Mouse (Mus musculus): ENCODE results near the gene Mcoln2. TPM values are rescaled to one million over a fixed set of nuclear protein-coding genes. Genes with fewer than 3 reads are reported as not detected.

Mcoln2 gene
- total and polyA plus RNA-seq, 3 experiments: 31.0 to 34.9 (median 32.0) TPM

DNA sequence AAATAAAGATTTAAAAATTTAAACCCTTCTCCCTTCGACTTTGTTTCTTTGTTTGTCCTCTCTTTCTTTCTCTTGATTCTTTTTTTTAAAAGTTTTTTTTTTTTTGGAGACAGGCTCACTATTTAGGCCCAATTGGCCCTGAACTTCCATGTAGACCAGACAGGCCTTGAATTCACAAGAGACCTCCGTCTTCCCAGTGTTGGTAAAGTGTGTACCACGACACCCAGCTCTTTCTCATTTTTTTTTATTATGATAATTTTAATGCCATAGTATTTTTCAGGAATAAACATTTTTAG, 27.6 kb upstream of the Mcoln2 start:
- no peaks in the 10 kb centered on the region for H3K79me2 ChIP-seq (replicated peaks; ENCODE audit: control insufficient read depth, extremely low read depth, insufficient read depth, poor library complexity, severe bottlenecking)
- peak overlapping the region; percentile 90 for H3K9ac ChIP-seq (ENCODE audit: insufficient read depth, low read depth)
- dilution Hi-C loops (cut with MboI; ENCODE audit: extremely low pct_ligation_motif_present, extremely low pct_unique_long_range_greater_than_20kb, low sequenced_read_pairs): no loop called here
- no peaks in the 10 kb centered on the region for H3K36me3 ChIP-seq (replicated peaks in 1 of 2; ENCODE audit: control insufficient read depth in 1 of 2, insufficient read depth in 1 of 2, low read length in 1 of 2)
- no peaks in the 10 kb centered on the region for H3K9me3 ChIP-seq (replicated peaks; ENCODE audit: low read length)
- H3K27ac ChIP-seq (ENCODE audit: insufficient read depth, low read depth): no peak overlapping the region
- H3K4me3 ChIP-seq (replicated peaks in 1 of 3; ENCODE audit: low read depth in 2 of 3, low read length in 2 of 3, poor library complexity in 1 of 3): peak overlapping the region; percentile 50 to 65 (median 53)
- DNase-seq (ENCODE audit: extremely low read depth): peak; percentile 20
- in situ Hi-C loops (cut with MboI; ENCODE audit: low pct_ligation_motif_present, low pct_unique_long_range_greater_than_20kb, low sequenced_read_pairs): no loop called here
- H3K4me1 ChIP-seq (ENCODE audit: control insufficient read depth in 1 of 2, insufficient read depth in 2 of 2): peaks cover 18 to 61% of the 10 kb centered on the region in 2 experiments
- no peaks in the 10 kb centered on the region for H3K27me3 ChIP-seq (replicated peaks)
- TF ChIP-seq JUND (conservative IDR thresholded peaks at IDR 0.05; ENCODE audit: low read depth, low read length) (0 out of 2 replicates have a peak, but pooled peaks have one; percentile 21), CHD2 (IDR thresholded peaks at IDR 0.05; ENCODE audit: low read length) (0 out of 2 replicates have a peak, but pooled peaks have one; percentile 52), EP300 (IDR thresholded peaks at IDR 0.05; ENCODE audit: low read length) (peak; percentile 73), RCOR1 (conservative IDR thresholded peaks at IDR 0.05; ENCODE audit: low read depth, low read length) (no peak), CTCF (conservative IDR thresholded peaks at IDR 0.05 in 1 of 2, IDR thresholded peaks at IDR 0.05 in 1 of 2; ENCODE audit: low read depth in 2 of 2, low read length in 2 of 2) (no peak), ZNF384 (IDR thresholded peaks at IDR 0.05; ENCODE audit: low read depth, low read length) (peak; percentile 82), MAZ (IDR thresholded peaks at IDR 0.05; ENCODE audit: low read depth, low read length) (peak; percentile 58; the same call in 1 of the 2 replicates), HCFC1 (IDR thresholded peaks at IDR 0.05; ENCODE audit: low read depth, low read length) (peak; percentile 50; the same call in 1 of the 2 replicates), MAX (IDR thresholded peaks at IDR 0.05; ENCODE audit: low read length) (peak; percentile 47; the same call in 1 of the 2 replicates), IRF4 (IDR thresholded peaks at IDR 0.05; ENCODE audit: low read depth, low read length) (no peak), E2F4 (IDR thresholded peaks at IDR 0.05; ENCODE audit: insufficient replicate concordance, low read depth, low read length) (no peak), PAX5 (IDR thresholded peaks at IDR 0.05; ENCODE audit: low read length) (no peak), MEF2A (IDR thresholded peaks at IDR 0.05; ENCODE audit: borderline replicate concordance, low read depth, low read length) (no peak), MYC (IDR thresholded peaks at IDR 0.05; ENCODE audit: low read depth, low read length) (0 out of 2 replicates have a peak, but pooled peaks have one; percentile 11), ELF1 (IDR thresholded peaks at IDR 0.05; ENCODE audit: low read depth, low read length) (0 out of 2 replicates have a peak, but pooled peaks have one; percentile 21), KAT2A (IDR thresholded peaks at IDR 0.05; ENCODE audit: insufficient replicate concordance, low read length) (no peak), GABPA (IDR thresholded peaks at IDR 0.05; ENCODE audit: insufficient replicate concordance, low read depth, low read length) (no peak), ZMIZ1 (IDR thresholded peaks at IDR 0.05; ENCODE audit: low read depth, low read length) (no peak), BHLHE40 (IDR thresholded peaks at IDR 0.05; ENCODE audit: low read depth, low read length) (0 out of 2 replicates have a peak, but pooled peaks have one; percentile 22), SIN3A (IDR thresholded peaks at IDR 0.05; ENCODE audit: low read length) (peak; percentile 15; the same call in 1 of the 2 replicates), CHD1 (IDR thresholded peaks at IDR 0.05; ENCODE audit: low read depth, low read length) (peak; percentile 62; the same call in 1 of the 2 replicates)
- H3K4me2 ChIP-seq (ENCODE audit: insufficient read depth, low read depth, poor library complexity, severe bottlenecking): peak overlapping the region; percentile 62
